Mouse (Mus musculus): ENCODE measurements around the gene Fads6.

DNA sequence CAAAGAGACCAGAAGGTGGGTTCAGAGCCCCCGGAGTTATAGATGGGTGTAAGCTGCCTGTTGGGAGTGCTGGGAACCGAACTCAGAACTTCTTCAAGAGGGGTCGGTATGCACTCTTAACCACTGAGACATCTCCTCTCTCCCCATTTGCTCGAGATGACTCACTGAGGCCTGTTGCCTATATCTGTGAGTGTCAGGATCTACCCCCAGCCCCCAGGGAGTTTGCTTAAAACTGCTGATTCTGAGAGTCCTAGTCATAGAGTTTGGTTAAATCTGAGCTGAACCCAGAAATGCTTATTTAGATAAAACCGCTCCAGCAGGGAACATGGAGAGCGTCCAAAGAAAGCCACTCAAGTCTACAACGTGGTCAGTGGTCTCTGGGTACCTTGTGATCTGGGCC, 23.3 kb downstream of the Fads6 start:
- no peak for TF ChIP-seq MAFK (IDR thresholded peaks at IDR 0.05; ENCODE audit: insufficient read depth, low read depth, low read length)
- no peak for TF ChIP-seq ZC3H11A (IDR thresholded peaks at IDR 0.05; ENCODE audit: borderline replicate concordance, low read depth, low read length)
- TF ChIP-seq CHD2 (IDR thresholded peaks at IDR 0.05; ENCODE audit: low read depth, low read length): no peak
